Mouse (Mus musculus) gastrocnemius, adult 18-20 months (tissue): ENCODE results near the gene Basp1. TPM values are rescaled to one million over a fixed set of nuclear protein-coding genes. Genes with fewer than 3 reads are reported as not detected.
"Not testable (repeated sequence)": the region's sequence is repeated elsewhere in the genome, so short reads cannot be mapped to it uniquely, and the experiment has no call there.

ENCODE experiments used
- DNase-seq: peaks from one replicate; pipeline ENCODE4 v3.0.0; 2021; ENCODE audit warnings: low spot score
- long read RNA-seq, 2 experiments: library from polyadenylated mRNA; stranded (forward); transcript quantifications; one replicate each; pipeline ENCODE4 v2.0.0; 2021
- total RNA-seq, 2 experiments: library from RNA; stranded (reverse); gene quantifications; 2 replicates each; pipeline ENCODE4 v1.2.3; 2021

Basp1 gene
- 1 to 10 TPM in 1 of 2 experiments, under 1 TPM in 1; 0.71 to 1.9 TPM for total RNA-seq
- long read RNA-seq, experiment 1, partial matches to known transcripts, result 0 of 2 reads
- long read RNA-seq, experiment 1, other reads (novel, unspliced or antisense), result 0 of 2 reads
- long read RNA-seq, experiment 2, result 0 reads

DNA sequence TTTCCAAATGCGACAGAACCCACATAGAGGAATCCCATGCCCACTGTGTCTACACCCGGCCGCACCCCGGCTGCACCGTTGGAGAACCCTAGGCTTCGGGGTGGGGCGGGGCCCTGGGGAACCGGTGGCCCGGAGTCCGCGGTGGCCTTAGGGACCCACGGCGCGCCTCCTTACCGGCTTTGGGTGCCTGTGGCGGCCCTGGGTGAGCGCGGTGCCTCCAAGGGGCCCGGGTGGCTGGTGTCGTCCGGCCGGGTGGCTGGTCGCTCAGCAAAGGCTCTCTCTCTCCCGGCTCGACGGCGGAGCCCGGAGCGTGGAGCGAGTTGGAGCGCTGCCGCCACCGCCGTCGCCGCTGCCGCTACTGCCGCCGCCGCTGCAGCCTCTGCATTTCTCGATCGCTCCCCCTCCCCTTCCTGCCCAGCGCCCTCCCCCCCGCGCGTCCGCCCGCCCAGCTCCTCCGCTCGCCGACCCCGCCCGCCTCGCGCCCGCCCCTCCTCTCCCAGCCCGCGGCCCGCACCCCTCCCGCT, at the start of gene Basp1:
TSS of gene Basp1 (minus strand) at position 387 of the 524 bp plus-strand sequence.
- DNase-seq, result no peak

DNA sequence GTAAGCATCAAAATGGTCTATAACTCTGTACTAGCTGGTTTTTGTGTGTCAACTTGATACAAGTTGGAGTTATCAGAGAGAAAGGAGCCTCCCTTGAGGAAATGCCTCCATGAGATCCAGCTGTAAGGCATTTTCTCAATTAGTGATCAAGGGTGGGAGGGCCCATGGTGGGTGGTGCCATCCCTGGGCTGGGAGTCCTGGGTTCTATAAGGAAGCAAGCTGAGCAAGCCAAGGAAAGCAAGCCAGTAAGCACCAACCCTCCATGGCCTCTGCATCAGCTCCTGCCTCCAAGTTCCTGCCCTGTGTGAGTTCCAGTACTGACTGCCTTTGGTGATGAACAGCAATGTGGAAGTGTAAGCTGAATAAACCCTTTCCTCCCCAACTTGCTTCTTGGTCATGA, 49.5 kb upstream of the Basp1 start:
- DNase-seq, result not testable (repeated sequence)

DNA sequence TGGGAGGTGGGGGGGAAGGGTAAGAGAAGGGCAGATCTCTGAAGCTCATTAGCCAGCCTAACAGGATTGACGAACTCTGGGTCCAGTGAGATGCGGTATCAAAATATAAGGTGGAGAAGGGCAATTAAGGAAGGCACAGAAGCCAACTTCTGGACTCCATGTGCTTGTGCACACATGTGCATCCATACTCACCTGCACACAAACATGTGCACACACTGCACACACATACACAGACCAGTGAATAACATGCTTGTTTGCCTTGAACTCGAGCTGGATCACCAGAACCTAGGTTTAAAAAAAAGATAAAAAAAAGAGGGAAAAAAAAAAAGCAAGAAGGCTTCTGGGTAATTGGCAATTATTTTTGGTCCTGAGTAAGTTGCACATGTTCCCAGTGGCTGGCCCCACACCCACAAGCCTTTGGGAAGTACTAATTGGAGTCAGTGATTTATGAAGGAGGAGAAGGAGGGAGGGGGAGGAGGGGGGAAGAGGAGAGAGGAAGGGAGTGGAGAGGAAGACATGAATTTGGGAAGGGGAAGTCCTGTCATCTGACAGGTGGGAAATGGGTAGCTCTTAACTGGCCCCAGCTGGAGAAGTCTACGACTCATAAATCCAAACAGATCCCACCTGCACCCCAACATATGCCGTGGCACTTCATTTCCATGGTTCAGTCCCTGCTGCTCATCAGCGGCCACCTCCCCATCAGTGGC, 48.6 kb upstream of the Basp1 start:
- DNase-seq, result no peak

DNA sequence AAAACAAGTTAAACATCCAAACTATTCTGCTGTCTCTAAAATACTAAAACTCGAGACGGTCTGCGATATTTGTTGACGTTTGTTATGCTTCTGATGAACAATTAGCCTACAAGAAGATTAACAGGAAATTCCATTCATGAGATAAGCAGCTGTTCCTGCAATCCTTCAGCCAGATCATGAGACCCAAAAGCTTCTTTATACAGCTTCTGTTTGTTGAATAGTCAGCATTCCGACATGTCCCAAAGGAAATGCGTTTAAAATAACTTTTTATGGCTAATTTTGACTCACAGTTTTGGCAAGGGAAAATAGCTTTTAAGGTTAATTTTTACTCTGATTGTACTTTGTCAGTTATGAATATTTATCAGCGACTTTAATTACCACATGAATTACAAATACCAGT, 46.3 kb upstream of the Basp1 start:
- DNase-seq, result peak; percentile 3

DNA sequence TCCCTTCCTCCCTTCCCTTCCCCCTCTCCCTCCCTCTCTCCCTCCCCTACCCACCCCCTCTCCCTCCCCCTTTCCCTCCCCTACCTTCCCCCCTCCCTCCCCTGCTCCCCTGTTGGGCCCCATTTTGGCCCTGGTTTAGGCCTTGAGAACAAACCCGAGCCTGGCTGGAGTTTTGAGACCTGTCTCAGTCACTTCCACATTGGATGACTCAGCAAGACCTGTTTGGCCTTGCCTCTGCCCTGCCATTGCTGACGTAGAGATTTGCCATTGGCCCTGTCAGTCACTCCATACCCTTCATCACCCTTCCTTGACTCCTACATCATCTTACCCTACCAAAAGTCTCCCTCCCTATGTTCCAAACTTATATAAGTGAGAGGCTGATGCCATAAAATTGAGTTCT, 43.9 kb upstream of the Basp1 start:
- no peak for DNase-seq

DNA sequence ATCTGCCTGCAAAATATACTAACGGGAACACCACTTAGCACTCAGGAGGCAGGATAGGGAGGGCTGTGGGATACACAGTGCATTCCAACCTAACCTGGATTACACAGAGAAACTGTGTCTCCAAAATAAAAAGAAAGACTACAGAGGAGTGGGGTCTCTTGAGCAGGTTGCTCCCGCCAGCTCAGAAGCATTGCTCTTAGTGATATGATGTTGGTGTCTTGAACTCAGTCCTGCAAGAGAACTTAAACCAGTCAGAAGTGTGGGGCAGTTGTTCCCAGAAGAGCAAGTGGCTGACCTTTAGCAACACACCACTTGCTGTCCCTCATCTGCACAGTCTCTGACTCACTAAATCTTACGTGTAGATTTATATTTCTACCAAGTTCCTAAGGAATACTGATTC, 40.0 kb upstream of the Basp1 start:
- DNase-seq, result no peak

DNA sequence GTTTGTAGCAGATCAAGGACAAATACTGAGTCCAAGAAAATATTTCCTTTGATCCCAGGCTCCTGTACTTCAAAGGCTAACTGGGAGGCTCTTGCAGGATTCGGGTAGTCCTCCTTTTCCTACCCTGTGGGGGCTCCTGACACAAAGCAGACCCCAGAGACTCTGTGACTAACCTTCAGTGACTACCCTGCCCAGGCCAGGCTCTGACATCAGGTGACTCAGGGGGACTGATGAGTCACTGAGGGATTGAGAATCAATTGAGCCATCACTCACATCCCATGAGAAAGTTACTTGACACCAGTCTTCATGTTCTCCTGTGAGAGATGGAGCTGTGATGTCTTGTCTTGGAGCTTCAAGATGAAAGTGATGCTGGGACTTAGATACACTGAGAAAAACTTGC, 35.8 kb upstream of the Basp1 start:
- no peak for DNase-seq

DNA sequence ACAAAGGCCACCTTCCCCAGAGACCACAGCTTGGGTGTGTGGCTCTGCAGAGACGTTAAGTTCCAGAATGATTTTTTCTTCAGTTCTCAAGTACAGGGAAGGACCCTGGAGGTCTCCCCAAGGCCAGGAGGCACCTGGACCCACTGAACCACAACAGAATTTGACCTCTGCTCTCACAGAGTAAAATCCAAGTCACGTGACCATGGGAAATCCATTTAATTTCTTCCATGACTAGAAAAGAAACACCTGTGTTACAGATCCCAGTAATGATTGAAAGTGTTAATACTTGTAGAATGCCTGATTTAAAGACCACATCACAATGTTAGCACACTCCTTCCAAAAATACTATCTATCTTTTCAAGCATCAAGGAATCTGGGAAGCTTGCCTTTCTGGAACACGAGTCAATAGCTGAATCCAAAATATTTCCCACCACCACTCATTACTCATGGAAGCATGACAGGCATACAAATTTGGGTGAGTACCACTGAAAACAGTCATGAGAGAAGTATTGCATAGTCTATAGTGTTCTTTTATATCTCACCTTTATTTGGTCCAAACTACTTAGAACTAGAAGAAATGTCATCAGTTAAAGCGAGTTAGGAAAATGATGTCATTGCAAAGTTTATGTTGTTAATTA, 35.3 kb upstream of the Basp1 start:
- no peak for DNase-seq

DNA sequence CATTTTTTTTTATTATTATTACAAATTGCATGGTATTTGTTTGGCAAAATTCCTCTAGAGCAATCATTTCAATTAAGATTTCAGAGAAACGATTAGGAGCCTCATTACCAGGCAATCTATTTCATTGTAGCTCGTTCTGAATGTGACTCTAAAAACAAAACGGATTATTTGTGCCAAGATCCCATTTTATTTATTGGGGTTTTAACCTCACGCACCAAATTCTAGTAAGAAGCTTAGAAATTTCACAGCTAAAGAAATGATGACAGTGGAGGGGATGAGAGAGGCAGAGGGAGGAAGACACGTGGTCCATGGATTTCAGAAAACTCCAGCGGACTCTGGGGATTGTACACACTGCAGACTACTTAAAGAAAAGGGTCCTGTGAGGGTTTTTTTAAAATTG, 33.6 kb upstream of the Basp1 start:
- DNase-seq, result no peak

DNA sequence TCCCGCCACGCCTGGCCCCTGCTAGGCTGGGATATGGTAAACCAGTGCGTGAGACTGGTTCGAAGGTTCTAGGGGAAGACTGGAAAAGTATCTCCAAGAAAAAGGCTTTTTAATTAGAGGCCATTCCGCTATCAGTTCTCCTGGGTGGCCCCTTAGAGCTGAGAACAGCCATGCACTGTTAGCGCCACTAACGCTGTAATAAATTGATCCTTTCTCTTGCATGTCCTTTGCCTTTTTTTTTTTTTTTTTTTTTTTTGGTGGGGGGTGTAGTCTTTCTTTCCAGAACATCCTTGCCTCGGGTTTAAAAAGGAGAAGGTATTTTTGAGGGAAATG, 32.6 kb upstream of the Basp1 start:
- no peak for DNase-seq

DNA sequence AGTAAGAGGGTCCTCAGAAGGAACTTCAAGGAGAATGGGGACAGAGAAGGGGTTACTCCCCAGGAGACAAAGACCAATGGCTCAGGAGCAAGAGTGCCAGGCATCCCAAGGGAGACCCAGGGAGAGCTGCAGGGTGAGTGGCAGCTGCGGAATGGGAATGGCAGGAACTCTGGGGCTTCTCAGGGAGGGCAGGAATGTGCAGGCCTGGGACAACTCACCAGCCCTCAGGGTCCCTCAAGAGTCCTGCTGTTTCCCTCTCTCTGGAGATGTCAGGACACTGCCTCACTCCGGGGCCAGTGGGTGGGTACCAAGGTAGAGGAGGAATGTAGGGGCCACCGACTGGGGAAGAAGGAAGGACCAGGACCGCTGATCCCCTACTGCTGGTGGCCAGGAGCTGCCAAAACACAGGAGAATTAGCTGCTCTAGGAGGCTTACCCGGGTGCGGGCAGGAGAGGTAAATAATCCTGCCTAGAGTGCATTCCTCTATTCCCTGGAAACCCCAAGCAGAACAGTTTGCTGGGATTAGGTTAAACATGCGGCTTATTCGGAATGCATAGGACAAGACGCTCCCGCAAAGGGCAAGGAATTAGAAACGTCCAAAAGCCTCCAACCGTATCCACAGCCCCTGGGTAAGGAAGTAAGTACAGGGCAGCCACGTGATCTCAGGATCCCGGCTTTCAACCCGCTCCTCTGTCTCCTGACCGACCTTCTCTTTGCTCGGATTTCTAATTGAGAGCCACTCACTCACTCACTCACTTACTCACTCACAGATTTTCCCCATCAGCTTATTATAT, 32.0 kb upstream of the Basp1 start:
- no peak for DNase-seq

DNA sequence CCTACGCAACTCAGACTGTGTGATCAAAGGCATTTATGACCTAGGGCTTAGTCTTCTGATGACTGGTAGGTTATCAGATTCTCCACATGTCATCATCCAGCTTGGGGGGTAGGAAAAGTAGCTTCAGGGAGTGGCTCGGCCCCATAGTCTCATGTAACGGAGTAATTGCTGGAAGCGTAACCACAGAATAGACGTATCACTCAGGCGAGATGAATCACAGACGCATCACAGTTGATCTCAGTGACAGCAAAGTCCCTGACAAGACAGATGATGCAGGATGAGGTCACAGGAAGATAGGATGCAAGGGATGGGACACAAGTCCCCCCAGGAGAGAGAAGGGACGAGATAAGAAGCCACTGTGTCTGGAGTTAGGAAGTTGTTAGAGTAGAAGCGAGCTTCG, 30.6 kb upstream of the Basp1 start:
- DNase-seq, result no peak

DNA sequence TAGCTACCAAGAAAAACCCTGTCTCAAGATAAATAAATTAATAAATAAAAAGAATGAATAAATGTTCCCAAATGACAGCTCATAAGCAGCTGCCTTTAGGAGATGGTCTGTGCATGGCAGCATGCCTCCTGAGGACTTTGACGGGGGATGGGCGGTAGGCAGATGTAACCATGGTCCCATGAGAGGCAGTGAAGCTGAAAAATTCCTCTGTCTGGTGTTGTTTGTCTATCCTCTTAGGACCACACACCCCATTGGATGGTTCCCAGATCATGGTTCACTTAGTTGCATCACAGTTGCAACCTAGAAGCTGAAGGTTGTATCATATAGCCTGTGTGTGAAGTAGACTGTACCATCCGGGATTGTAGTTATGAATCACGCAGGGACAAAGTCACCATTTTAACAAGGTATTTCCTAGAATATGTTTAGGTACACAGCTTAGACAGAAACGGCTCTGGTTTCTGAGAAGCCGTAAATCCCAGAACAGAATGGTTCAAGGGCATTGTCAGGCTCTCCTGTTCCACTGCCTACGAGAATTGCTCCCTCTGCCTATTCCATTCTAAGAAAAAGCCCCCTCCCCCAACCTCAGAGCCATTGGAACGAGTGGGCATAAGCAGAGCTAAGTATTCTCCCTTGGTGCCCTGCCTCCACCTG, 29.7 kb upstream of the Basp1 start:
- no peak for DNase-seq

DNA sequence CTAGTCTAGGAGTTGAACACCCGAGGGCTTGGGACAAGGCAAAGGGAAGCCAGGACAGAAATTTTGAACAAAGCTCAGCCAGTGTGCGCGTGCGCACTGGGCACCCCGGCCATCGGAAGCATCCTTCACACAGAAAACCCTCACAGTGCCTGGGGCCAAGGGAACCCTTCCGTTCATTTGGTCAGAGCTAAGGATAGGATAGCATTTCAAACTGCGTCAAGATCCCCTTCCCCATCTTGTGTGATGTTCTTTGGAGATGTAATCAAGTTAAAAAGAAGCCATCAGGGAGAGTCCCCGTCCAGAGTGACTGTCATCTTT, 28.3 kb upstream of the Basp1 start:
- DNase-seq, result no peak

DNA sequence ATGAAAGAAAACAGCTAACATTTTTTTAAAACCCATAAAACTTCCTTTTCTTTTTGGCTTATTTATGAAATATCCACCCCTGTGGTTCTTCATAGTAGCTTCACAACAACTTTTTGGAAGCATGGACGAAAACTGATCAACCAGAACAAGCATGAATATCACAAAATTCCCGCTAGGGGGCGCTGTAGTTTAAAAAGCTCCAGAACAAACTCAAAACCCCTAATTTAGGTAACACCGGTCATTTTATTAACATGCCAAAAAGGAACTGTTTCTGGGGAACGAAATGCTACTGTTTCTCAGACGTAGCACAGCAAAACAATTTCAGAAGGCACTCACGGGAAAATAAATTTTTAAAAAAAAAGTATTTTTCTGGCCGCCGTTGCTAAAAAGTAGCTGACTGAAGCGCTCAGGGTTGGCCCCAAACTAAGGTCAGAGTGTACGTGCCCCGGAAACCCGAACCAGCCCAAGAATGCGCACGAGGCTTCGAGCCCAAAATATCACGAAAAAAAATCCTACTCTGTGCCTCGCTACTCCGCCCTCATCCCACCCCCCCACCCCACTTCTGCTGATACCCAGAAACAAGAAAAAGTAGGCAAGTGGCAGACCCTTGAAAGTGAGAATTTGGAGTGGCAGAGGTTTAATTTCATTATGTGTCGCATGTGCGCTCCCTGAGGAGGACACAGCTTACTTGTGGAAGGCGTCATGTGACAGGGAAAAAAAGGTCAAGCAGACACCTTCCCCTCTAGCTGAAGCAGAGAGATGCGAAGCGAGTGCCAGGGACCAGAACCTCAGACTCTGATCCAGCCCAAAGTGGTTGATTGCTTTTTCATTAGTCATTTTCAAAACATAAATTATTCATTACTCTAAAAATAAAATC, 27.7 kb upstream of the Basp1 start:
- peak; percentile 74 for DNase-seq

DNA sequence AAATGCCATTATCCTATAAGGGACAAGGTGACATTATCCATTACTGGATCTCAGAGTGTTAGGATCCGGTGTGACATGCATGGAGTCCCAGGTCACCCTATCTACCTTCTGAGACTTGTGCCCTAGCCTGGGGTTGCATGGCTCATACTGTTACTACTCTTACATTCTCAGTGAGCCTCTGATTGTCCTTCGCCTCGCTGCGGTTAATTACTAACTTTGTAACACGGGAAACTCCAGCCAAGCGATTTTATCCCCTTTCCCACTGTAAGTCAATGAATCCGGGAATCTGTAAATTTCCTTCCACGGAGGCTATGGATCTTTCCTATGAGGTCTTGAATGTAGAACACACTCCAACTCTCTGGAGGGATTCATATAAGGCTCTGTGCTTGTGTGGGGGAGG, 26.8 kb upstream of the Basp1 start:
- no peak for DNase-seq

DNA sequence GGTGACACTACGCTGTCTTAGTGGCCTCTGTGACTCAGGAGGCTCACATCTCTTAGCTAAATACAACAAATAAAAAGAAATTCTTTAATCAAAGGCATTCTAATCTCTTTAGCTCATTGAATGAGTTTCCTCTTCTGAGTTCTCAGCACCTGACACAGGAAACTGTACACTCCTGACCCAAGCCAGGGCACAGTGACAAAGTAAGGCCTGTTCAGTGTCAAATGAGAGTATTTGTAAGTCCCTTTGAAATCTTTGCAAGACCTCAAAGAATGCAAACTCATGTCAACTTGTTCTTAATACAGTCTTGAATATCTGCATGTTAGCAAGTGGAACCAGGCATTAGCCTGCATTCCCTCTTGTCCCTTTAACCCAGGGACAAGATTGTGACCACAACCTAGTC, 18.8 kb upstream of the Basp1 start:
- DNase-seq, result no peak

DNA sequence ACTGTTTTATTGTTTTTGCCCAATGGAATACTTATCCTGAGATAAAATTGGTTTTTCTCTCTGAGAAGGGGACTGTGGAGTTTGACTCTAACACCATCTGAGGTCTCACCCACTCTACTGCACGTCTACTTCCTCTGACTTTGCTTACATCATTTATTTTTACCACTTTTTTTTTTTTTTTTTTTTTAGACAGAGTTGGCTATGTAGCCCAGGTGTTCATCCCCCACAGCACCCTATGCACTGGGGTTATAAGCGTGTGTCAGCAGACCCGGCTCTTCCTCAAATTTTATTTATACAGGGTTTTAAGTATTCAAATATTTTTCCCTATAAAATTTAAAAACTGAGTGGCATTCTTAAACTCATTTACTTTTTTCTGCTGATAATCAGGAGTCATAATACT, 16.6 kb upstream of the Basp1 start:
- no peak for DNase-seq

DNA sequence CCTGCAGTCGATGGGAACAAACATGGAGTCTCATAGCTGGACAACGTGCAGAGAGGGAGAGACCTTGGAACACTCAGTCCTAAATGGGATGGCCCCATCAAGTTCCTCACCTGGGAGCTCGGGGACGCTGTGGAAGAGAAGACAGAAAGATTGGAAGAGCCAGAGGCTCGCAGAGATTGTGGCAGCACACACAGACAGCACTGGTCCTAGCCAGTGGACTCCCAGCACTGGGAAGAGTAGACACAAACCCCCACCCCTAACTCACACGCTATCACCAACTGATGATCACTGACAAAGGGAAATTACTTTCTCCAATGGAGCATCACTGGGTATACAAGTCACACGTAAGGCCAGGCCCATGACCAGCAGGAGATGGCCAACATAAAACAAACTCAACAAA, 15.4 kb upstream of the Basp1 start:
- DNase-seq, result no peak

DNA sequence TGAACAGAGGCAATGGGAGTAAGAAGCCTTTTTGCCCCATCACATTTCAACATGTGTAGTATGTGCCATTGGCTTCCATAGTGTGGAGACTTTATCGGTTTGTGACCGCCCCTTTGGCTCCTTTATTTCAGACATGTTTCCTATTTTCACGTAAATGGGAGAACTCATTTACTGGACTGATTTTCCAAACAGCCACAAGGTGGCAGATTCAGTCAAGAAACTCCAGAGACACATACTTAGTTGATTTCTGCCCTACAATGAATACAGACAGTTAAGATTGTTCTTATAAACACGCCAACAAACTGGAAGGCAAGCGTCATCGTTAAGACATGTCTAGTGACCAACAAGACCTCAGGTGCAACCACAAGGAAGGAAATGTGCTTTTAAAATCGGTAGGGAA, 15.0 kb upstream of the Basp1 start:
- DNase-seq, result no peak

DNA sequence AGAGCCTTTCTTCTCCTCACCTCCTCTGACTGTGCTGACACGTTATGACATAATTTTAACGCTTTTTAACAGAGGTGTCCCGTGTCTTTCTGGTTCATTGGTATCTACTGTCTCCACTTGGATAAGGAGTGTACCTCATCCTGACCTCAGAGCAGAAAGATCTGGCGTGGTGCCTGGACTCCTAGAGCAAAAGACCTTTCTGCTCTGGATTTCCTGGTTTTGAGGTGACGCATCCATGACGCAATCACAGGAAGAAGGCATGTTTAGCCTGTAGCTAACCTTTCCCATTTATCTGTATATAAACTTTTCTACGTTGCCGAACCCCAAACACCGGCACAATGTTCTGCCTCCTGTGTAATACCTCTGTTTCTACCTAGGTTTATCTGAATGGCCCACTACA, 6.7 kb upstream of the Basp1 start:
- DNase-seq, result no peak
